Mouse (Mus musculus) liver, embryonic 15.5 days (tissue): ENCODE results near the gene Odf2. TPM values are rescaled to one million over a fixed set of nuclear protein-coding genes. Genes with fewer than 3 reads are reported as not detected.

Experiments used
- ATAC-seq: fragments of 200-750 bp; cut with Nextera tagmentation; 2 replicates; pipeline ENCODE4 v1.8.0; 2017; ENCODE audit warnings: moderate number of reproducible peaks, mild to moderate bottlenecking, moderate library complexity; ENCODE audit not compliant: insufficient read depth
- H3K27ac ChIP-seq: fragments of 300-500 bp; sonication (generic); replicated peaks from 2 replicates; pipeline ENCODE4 v1.5.1; 2015; ENCODE audit warnings: mild to moderate bottlenecking, inconsistent platforms
- H3K27me3 ChIP-seq: fragments of 300-500 bp; sonication (generic); 2 replicates; pipeline ENCODE4 v1.6.1; 2015; ENCODE audit warnings: mild to moderate bottlenecking, inconsistent platforms
- H3K36me3 ChIP-seq: fragments of 300-500 bp; sonication (generic); replicated peaks from 2 replicates; pipeline ENCODE4 v1.6.1; 2015; ENCODE audit warnings: moderate library complexity, mild to moderate bottlenecking, inconsistent platforms
- H3K4me1 ChIP-seq: fragments of 300-500 bp; sonication (generic); replicated peaks from 2 replicates; pipeline ENCODE4 v1.6.1; 2015; ENCODE audit warnings: inconsistent platforms
- H3K4me2 ChIP-seq: fragments of 300-500 bp; sonication (generic); 2 replicates; pipeline ENCODE4 v1.6.1; 2015; ENCODE audit warnings: moderate library complexity, mild to moderate bottlenecking, inconsistent platforms
- H3K4me3 ChIP-seq: fragments of 300-500 bp; sonication (generic); replicated peaks from 2 replicates; pipeline ENCODE4 v1.5.1; 2015; ENCODE audit warnings: mild to moderate bottlenecking, inconsistent platforms
- H3K9ac ChIP-seq: fragments of 300-500 bp; sonication (generic); 2 replicates; pipeline ENCODE4 v1.6.1; 2015; ENCODE audit warnings: moderate library complexity, mild to moderate bottlenecking, inconsistent platforms
- H3K9me3 ChIP-seq: fragments of 300-500 bp; sonication (generic); replicated peaks from 2 replicates; pipeline ENCODE4 v1.6.1; 2016; ENCODE audit warnings: inconsistent platforms
- WGBS: fragments of 180-500 bp; shearing (Covaris S2); methylation state at CpG from one replicate; pipeline ENCODE4 v1.1.7; 2015; ENCODE audit warnings: mixed read lengths; ENCODE audit not compliant: insufficient replicate concordance; 5-methylcytosine and 5-hydroxymethylcytosine counted together
- polyA plus RNA-seq: library from polyadenylated mRNA; unstranded; fragments of >200 nt; fragmentation: Nextera tagmentation; extraction: Ambion mirVana; gene quantifications from 2 replicates; pipeline ENCODE4 v1.2.1, GENCODE M21; 2015

Gene Odf2
- polyA plus RNA-seq, result 34.4 and 35.9 TPM in 2 replicates

DNA sequence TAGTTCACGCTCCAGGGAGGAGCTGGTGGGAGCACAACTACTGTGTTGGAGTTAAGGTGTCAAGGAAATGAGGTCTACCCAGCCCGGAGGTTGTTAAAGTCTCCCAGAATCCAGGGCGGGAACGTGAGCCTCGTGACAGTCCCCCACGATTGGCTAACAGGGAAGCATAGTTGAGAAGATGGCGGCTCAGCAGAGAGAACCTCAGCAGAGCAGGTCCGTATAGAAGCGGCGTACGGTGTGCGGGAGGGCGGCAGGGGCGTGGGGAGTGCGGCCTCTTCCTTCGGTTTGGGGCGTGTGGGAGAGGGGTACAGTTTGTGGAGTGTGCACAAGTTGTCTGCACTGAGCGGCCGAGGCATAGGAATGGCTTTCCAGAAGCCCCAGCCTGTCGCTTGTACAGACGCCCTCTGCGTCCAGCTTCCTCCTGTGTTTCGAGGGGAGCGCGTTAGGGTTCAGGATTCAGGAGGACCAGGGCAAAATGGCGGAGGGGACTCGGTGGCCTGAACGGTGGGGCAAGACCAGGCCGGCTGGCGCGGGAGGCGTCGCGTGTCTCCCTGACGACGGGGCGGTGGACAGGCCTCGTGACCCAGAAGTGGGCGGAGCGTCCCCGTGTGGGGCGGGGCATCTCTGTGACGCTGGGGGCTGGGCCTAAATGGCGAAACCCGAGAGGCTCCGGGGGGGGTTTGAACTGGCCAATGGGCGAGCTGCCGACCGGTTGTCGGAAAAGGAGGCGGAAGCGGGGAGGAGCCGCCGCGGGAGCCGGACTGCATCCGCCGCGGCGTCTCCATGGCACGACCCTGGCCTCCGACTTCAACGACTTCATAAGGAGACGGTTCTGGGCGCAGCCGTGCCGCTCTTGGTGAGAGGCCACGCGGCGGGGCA lies at the start of gene Odf2:
Gene Odf2 (plus strand): TSS at position 156 of the 879 bp plus-strand sequence.
- H3K36me3 ChIP-seq, result peaks cover 33% of the 10 kb centered on the region
- H3K4me1 ChIP-seq, result peaks cover 25% of the 10 kb centered on the region
- peaks cover 14% of the 10 kb centered on the region for H3K27me3 ChIP-seq
- peak within 1 kb of the TSS; percentile 98 for H3K4me2 ChIP-seq
- no peaks in the 10 kb centered on the region for H3K9me3 ChIP-seq
- peak within 1 kb of the TSS; percentile 91 for H3K27ac ChIP-seq
- H3K4me3 ChIP-seq, result peak within 1 kb of the TSS; percentile 94
- H3K9ac ChIP-seq, result peak within 1 kb of the TSS; percentile 97
- ATAC-seq, result peak; percentile 77
- WGBS, result under 1% methylated on average over 70 of the region's 70 CpGs

DNA sequence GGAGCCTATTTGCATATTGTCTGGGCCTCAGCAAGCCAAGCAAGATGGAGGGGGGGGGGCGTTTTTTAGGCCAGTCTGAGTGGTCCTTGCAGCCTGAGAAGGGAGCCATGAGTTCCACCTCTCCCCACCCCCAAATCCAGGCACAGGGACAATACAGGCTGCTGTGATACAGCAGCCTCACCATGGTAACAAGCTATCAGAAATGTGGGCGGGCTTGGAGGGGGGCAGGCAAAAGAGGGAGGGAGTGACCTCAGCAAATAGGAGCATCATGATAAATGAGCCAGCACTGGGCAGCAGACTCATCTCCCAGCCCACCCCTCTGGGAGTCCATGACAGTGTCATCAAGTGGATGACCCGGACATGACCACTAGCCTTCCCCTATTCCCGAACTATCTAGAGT lies 49.6 kb upstream of the Odf2 start:
- no peak overlapping the region for H3K4me2 ChIP-seq
- no peak overlapping the region for H3K4me3 ChIP-seq
- WGBS, result 45% methylated on average over 4 of the region's 4 CpGs
- ATAC-seq, result no peak
- no peaks in the 10 kb centered on the region for H3K4me1 ChIP-seq
- H3K36me3 ChIP-seq, result peaks cover 45% of the 10 kb centered on the region
- peaks cover 15% of the 10 kb centered on the region for H3K27me3 ChIP-seq
- no peaks in the 10 kb centered on the region for H3K9me3 ChIP-seq
- H3K9ac ChIP-seq, result no peak overlapping the region
- H3K27ac ChIP-seq, result no peak overlapping the region

- H3K9me3 ChIP-seq, result no peaks in the 10 kb centered on the region
Observed at GRCm38 (mm10) chr2:29843231-29844105, 45.6 kb upstream of the Odf2 start.

GRCm38 (mm10) chr2:29844115-29844514 lies 44.9 kb upstream of the Odf2 start:
- H3K27ac ChIP-seq, result no peak overlapping the region
- H3K9ac ChIP-seq, result no peak overlapping the region
- H3K4me3 ChIP-seq, result no peak overlapping the region
- peaks cover 6% of the 10 kb centered on the region; the same call in 1 of the 2 replicates for H3K4me1 ChIP-seq
- H3K4me2 ChIP-seq, result no peak overlapping the region
- peaks cover 60% of the 10 kb centered on the region for H3K27me3 ChIP-seq
- no peak for ATAC-seq
- WGBS, result 79% methylated on average over 2 of the region's 2 CpGs
- no peaks in the 10 kb centered on the region for H3K9me3 ChIP-seq
- H3K36me3 ChIP-seq, result peaks cover 35% of the 10 kb centered on the region

More at GRCm38 (mm10) chr2:29843231-29844105, 45.6 kb upstream of the Odf2 start:
- Histone ChIP-seq H3K4me2 (no peak overlapping the region), H3K9ac (no peak overlapping the region), H3K27me3 (peaks cover 53% of the 10 kb centered on the region), H3K27ac (no peak overlapping the region), H3K4me1 (peaks cover 6% of the 10 kb centered on the region; the same call in 1 of the 2 replicates), H3K36me3 (peaks cover 41% of the 10 kb centered on the region), H3K4me3 (no peak overlapping the region)
- no peak for ATAC-seq
- WGBS, result 67% methylated on average over 9 of the region's 9 CpGs

- Histone ChIP-seq H3K4me3 (no peak overlapping the region), H3K9me3 (no peaks in the 10 kb centered on the region), H3K9ac (no peak overlapping the region), H3K27me3 (peaks cover 61% of the 10 kb centered on the region), H3K4me2 (no peak overlapping the region), H3K36me3 (peaks cover 35% of the 10 kb centered on the region), H3K4me1 (peaks cover 6% of the 10 kb centered on the region; the same call in 1 of the 2 replicates), H3K27ac (no peak overlapping the region)
- 45% methylated on average over 3 of the region's 3 CpGs for WGBS
- no peak for ATAC-seq
Observed at GRCm38 (mm10) chr2:29844661-29845060, 44.4 kb upstream of the Odf2 start.

DNA sequence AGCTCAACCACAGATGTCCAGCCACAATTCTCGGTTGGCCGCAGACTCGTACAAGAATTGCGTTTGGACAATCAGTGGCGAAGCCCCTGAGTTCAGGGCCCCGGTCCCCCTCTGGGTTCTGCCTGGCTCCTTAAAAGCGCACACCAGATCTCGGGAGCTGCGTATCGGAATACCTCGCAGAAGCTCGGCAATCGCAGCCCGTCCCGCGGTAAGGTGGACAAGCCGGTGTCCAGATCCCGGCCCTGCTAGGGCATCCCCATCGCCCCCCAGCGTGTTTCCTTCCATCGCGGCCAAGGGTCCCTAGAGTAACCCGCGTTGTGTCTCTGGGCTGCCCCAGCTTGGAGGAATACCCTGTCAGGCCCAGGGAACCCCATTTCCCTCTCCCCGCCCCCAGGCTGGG lies 43.4 kb upstream of the Odf2 start:
- no peak for ATAC-seq
- WGBS, result 44% methylated on average over 25 of the region's 25 CpGs
- Histone ChIP-seq H3K4me1 (peaks cover 6% of the 10 kb centered on the region; the same call in 1 of the 2 replicates), H3K9ac (no peak overlapping the region), H3K4me3 (peak overlapping the region; percentile 8; the same call in 1 of the 2 replicates), H3K4me2 (no peak overlapping the region), H3K9me3 (no peaks in the 10 kb centered on the region), H3K36me3 (peaks cover 35% of the 10 kb centered on the region), H3K27ac (no peak overlapping the region), H3K27me3 (peaks cover 61% of the 10 kb centered on the region)

DNA sequence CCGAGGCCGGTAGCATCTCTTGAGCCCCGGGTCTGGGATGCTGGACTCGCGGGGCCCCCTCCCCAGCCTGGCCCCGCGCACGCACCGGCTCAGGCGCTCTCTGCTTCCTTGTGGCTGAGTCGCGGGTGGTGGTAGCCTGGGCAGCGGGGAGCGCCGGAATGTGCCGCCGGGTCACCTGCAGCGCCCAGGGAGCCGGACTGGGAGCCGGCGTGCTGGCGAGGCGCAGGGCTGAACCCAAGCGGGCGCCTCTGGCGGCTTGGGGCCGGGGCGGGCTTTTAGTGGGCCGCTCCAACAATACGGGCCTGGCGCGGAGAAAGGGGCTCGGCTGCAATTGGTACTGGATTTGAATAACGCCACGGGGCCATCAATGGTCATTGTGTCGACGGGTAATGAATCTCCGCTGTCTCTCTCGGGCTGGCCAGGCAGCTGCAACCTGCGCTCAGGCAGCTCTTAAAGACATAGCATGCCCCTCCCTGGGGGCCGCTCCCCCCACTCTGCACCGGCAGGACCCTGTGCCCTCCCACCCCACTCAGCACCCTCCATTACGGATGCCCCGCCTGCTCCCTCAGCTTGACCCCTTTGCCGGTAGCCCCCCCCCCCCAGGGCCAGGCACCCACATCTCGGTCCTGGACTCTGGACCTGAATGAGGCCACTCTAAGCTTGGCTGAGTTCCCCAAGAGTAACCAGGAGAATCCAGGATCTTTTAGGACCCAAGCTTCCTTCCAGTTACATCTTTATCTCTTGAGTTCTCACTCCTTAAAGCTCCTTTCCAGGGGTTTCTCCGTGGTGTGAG lies 42.8 kb upstream of the Odf2 start:
- peaks cover 6% of the 10 kb centered on the region; the same call in 1 of the 2 replicates for H3K4me1 ChIP-seq
- H3K4me2 ChIP-seq, result peak overlapping the region; percentile 5; the same call in 1 of the 2 replicates
- H3K36me3 ChIP-seq, result peaks cover 33% of the 10 kb centered on the region
- peak overlapping the region; percentile 8; the same call in 1 of the 2 replicates for H3K4me3 ChIP-seq
- no peak for ATAC-seq
- no peaks in the 10 kb centered on the region for H3K9me3 ChIP-seq
- H3K27ac ChIP-seq, result no peak overlapping the region
- H3K27me3 ChIP-seq, result peaks cover 61% of the 10 kb centered on the region
- H3K9ac ChIP-seq, result no peak overlapping the region
- WGBS, result 30% methylated on average over 47 of the region's 47 CpGs

- WGBS, result 50% methylated on average over 3 of the region's 3 CpGs
- H3K9me3 ChIP-seq, result no peaks in the 10 kb centered on the region
- peaks cover 26% of the 10 kb centered on the region for H3K36me3 ChIP-seq
- ATAC-seq, result no peak
- H3K4me3 ChIP-seq, result no peak overlapping the region
- no peak overlapping the region for H3K27ac ChIP-seq
- H3K4me1 ChIP-seq, result peaks cover 6% of the 10 kb centered on the region; the same call in 1 of the 2 replicates
- peaks cover 61% of the 10 kb centered on the region for H3K27me3 ChIP-seq
- no peak overlapping the region for H3K9ac ChIP-seq
- H3K4me2 ChIP-seq, result no peak overlapping the region
Observed at GRCm38 (mm10) chr2:29846911-29847310, 42.1 kb upstream of the Odf2 start.

DNA sequence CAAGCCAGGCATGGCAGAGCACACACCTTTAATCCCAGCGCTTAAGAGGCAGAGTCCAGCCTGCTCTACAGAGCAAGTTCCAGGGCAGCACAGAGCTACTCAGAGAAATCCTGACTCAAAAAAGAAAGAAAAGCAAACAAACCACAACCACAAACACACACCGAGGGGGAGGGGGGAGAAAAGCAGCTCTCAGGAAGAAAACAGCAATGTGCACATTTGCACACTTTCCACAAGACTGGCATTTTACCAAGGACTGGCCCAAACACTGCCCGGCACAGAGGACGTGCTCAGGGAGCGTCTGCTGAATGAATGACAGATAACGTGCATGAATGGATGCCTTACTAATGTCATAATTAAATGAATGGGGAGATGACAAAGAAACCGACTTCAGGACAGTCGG lies 40.0 kb upstream of the Odf2 start:
- H3K9ac ChIP-seq, result no peak overlapping the region
- H3K36me3 ChIP-seq, result 0 out of 2 replicates have a peak, but pooled peaks cover 6% of the 10 kb centered on the region
- 54% methylated on average over 8 of the region's 8 CpGs for WGBS
- H3K4me1 ChIP-seq, result peaks cover 11% of the 10 kb centered on the region; the same call in 1 of the 2 replicates
- peaks cover 51% of the 10 kb centered on the region for H3K27me3 ChIP-seq
- H3K9me3 ChIP-seq, result no peaks in the 10 kb centered on the region
- ATAC-seq, result no peak
- no peak overlapping the region for H3K4me2 ChIP-seq
- no peak overlapping the region for H3K27ac ChIP-seq
- H3K4me3 ChIP-seq, result no peak overlapping the region

DNA sequence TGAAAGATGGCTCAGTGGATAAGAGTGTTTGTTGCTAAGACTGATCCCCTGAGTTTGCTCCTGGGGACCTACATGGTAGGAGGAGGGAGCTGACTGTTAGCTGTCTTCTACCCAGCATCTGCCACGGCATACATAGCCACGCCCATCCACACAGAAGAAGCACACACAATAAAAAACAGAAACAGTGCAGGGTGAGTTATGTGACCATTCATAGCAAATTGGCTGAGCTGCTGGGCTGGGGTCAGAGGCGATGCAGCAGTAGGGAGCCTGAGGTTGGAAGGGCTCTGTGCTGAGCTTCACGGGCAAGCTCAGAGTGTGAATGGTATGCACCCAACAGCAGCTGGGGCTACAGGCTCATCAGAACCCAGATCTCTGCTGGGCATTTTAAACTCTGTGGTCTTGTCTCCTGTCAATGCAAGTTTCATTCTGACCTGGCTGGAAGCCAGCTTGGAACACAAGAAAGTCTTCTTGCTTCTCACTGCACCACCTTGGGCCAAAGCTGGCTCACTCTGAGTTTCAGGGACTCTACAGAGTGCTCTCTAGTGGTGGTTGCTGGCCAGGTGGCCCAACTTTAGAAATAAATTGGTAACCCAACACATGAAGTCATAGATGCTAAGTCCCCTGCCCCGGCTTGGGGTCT lies 39.1 kb upstream of the Odf2 start:
- WGBS, result 48% methylated on average over 5 of the region's 5 CpGs
- Histone ChIP-seq H3K4me3 (no peak overlapping the region), H3K9me3 (no peaks in the 10 kb centered on the region), H3K4me2 (no peak overlapping the region), H3K9ac (no peak overlapping the region), H3K4me1 (peaks cover 11% of the 10 kb centered on the region; the same call in 1 of the 2 replicates), H3K36me3 (no peaks in the 10 kb centered on the region), H3K27ac (no peak overlapping the region), H3K27me3 (peaks cover 45% of the 10 kb centered on the region)
- ATAC-seq, result no peak
